Mouse (Mus musculus) 416B (cell line): ENCODE results near the gene S100a9.

Source experiments
- DNase-seq: peaks from one replicate; pipeline ENCODE4 v3.0.0; 2011; ENCODE audit warnings: low read depth

S100a9 gene

GRCm38 (mm10) chr3:90695613-90696012, at the start of gene S100a9:
S100a9 (minus strand) TSS chr3:90695721.
- DNase-seq = peak; percentile 41

GRCm38 (mm10) chr3:90726606-90727005, 31.1 kb upstream of the S100a9 start, which contains the start of gene Pglyrp4:
Pglyrp4 (plus strand) TSS chr3:90726906.
- DNase-seq = no peak

- peak; percentile 90 for DNase-seq
These were observed 14.3 kb upstream of the S100a9 start for GRCm38 (mm10) chr3:90709591-90710460.

DNA sequence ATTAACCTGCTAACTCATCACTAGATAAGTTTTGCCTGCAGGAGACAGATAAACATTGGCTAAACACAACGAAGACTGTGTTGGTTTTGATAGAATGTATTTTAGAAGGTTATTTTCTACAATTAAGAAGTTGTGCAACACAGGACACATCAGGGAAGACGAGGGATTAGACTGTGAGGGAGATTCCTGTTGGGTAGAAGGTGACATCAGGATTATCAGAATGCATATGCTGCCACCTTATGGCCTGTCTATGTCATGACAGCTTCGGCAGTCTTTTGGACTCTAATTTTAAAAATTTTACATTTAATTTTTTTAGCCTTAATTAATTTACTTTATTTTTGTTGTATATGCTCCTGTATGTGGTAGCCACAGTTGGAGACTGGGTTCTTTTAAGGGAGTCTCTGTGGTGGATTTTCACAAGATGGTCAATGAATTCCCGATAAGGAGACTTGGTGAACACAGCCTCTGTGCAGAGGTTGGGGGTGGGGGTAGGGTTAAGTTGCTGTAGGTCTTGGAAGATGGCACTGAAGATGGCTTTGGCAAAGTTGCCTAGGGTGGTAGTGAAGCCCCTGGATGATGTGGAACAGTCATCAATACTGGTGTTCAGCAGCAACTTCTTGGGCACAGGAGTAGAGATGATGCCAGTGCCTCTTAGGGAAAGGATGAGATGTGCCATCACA, 13.1 kb upstream of the S100a9 start:
- DNase-seq = peak; percentile 56

- DNase-seq = no peak
These were observed 6.7 kb upstream of the S100a9 start for GRCm38 (mm10) chr3:90702244-90702643.

- DNase-seq = peak; percentile 28
These were observed 2.0 kb downstream of the S100a9 start for GRCm38 (mm10) chr3:90693496-90693895.

- DNase-seq = no peak
These were observed 8.7 kb downstream of the S100a9 start for GRCm38 (mm10) chr3:90686835-90687234.

GRCm38 (mm10) chr3:90683929-90684328, 11.6 kb downstream of the S100a9 start:
- DNase-seq = no peak

- peak; percentile 39 for DNase-seq
These were observed 16.9 kb downstream of the S100a9 start for GRCm38 (mm10) chr3:90678656-90679055.

- peak; percentile 37 for DNase-seq
These were observed 26.7 kb downstream of the S100a9 start, which contains the start of gene S100a8 for GRCm38 (mm10) chr3:90668846-90669245. S100a8 (plus strand) TSS chr3:90668978.

- peak; percentile 58 for DNase-seq
These were observed 31.3 kb downstream of the S100a9 start for GRCm38 (mm10) chr3:90664219-90664618.

GRCm38 (mm10) chr3:90659364-90660044, 36.0 kb downstream of the S100a9 start:
- peak; percentile 26 for DNase-seq

DNA sequence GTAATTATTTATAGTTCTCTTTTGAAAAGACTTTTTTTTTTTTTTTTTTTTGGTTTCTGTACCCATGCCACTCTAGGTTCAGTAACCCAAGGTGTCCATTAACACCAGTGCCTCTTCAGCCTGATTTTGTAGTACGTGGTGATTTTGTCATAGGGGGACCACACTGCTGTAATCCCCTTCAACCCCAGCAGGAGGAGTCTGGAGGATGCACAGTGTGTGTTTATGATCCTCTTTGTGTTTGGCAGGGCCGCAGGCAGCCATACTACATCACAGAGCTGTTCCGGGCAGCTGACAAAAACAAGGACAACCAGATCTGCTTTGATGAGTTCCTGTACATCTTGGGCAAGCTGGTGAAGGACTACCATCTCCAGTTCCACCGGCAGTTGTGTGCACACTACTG, 38.1 kb downstream of the S100a9 start:
- DNase-seq = peak; percentile 44

GRCm38 (mm10) chr3:90653717-90654116, 41.8 kb downstream of the S100a9 start, which contains the start of gene S100a7a:
S100a7a (plus strand) TSS chr3:90654017.
- DNase-seq = no peak

DNA sequence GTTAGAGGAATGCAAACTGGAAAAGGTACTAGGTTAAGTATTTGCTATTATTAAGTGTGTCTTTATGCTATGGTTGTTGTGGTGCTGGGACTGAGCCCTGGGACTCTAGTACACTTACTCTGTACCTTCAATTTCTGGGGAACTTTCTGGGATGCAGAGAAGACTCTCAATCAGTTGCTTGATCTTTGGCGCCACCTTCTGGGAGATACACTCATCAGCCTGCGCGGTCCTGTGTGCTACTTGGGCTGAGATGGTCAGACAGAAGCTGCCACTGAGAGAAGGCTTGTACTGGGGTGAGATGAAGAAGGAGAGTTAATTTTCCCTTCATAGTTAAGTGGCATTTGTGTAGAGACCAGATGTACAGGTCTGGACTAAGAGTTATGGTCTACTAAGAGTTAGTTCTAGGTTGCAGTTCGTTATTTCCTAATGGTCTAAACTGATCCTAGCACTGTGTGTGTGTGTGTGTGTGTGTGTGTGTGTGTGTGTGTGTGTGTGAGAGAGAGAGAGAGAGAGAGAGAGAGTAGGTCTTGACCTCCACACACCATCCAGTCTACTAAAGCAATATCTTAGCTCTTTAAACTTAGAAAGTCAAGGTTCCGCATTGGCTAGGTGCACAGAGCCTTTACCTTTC, 42.5 kb downstream of the S100a9 start:
- peak; percentile 71 for DNase-seq

DNA sequence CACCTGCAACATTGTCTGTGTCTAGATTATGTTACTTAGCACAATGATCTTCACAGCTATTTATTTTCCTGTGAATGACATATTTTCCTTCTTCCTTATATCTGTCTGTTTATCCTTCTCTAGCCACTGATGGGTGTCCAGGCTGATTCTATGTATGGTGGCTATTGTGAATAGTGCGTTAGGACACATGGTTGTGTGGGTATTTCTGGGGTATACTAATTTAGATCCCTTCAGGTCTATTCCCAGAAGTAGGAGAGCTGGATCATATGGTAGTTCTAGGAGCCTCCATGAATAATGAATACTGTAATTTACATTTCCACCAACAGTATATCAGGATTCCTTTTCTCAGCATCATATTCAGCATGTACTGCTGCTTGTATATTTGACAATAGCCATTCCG, 45.7 kb downstream of the S100a9 start:
- no peak for DNase-seq

DNA sequence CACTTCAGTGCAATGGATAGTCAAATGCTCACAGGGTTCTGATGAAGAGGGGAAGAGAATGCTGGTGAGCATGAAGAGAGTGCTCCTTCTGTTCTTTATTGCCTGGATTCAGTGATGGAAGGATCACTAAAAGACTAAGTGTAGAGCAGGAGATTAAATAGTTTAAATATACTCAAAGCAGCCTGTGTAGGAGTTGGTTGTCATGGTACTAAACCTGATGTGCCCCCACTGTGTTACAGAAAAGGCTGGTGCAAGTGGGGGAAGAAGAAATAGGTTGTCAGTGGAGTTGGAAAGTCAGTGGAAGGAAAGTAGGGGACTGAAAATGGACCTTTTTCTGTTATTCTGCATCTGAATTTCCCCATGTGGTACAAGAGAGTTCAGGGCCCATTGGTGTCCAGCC, 46.5 kb downstream of the S100a9 start:
- no peak for DNase-seq

- DNase-seq = no peak
These were observed 48.2 kb downstream of the S100a9 start for GRCm38 (mm10) chr3:90647291-90647690.

- DNase-seq = peak; percentile 69
These were observed 51.3 kb downstream of the S100a9 start for GRCm38 (mm10) chr3:90644220-90644619.
